Mouse (Mus musculus): ENCODE measurements at regions not wholly inside any gene's neighbourhood (a gene's known extent, or its start where the extent isn't known, plus 50 kb on each side); places are given as distances from the start of the nearest gene placed in this dataset.
"Not testable (repeated sequence)": the region's sequence is repeated elsewhere in the genome, so short reads cannot be mapped to it uniquely, and the experiment has no call there.

DNA sequence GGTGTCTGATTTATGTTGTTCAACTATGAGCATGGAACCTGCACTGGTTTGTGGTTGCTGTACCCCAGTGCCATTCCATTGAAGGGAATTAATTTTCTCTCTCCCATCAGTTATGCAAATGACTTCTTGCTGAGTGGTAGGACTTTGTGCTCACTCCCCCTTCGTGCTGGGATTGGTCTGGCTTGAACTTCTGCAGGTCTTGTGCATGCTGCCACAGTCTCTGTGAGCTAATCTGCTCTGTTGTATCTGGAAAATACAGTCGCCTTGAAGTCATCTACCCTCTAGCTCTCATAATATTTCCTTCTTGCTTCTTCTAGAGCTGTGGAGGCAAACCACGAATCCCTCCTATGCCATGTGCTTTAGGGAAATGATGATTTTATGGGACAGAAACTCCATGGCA lies 243.6 kb upstream of the Dpp6 start:
- DNase-seq (ENCODE audit: low read depth, low spot score), result no peak

DNA sequence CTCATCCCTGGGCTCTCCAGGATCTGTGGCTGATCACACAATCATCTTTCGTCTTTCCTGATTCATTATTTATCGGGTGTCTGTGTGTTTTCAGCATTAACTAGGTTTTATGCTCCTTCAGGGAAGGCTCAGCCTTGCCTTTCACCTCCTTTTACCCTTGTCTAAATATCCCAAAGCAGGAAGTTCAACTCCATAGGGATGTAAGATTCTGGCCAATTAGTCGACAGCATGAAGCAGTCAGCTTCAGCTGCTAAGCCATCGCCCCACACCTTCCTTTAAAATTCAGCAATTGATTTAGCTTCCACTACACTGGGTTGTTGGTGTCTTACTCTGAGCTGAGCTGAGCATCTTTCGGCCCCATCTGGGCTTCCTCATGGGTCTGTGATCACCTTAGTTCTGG lies 230.9 kb upstream of the Dpp6 start:
- no peak for DNase-seq (ENCODE audit: low read depth, low spot score)

DNA sequence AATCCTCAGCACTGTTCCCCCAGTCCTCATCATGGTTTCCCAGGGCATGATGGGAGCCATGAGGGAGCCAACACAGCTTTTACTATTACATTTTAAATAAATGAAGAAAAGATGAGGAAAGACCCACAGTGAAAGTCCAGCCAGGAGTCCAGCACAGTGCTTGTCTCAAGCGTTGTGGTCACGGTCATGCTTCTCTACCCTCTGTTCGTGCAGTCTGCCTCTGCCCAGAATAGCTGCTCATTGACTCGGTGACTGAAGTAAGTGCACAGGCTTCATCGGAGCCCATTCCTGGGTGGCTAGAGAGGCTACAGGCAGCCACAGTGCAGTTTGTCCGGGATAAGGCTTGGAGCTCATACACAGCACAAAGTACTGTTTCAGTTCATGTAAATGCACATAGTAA lies 226.1 kb upstream of the Dpp6 start:
- DNase-seq (ENCODE audit: low read depth, low spot score), result no peak

DNA sequence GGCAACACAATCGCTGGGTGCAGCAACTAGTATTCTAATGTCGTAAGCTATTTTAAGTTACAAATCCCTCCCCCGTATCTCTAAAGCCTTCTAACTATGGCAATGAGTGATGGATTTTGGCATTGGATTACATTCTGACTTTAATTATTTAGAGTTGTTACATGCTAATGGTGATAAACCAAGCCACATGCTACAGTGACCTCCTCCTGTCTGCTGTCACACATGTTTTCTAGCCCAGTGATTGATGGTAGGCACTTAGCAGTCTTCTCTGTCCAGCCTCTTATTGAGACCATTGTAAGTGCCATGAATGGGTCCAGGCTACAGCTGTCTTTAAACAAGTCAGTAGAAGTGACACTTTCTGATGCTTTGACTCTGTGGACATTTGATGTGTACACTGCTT lies 224.7 kb upstream of the Dpp6 start:
- no peak for DNase-seq (ENCODE audit: low read depth, low spot score)

DNA sequence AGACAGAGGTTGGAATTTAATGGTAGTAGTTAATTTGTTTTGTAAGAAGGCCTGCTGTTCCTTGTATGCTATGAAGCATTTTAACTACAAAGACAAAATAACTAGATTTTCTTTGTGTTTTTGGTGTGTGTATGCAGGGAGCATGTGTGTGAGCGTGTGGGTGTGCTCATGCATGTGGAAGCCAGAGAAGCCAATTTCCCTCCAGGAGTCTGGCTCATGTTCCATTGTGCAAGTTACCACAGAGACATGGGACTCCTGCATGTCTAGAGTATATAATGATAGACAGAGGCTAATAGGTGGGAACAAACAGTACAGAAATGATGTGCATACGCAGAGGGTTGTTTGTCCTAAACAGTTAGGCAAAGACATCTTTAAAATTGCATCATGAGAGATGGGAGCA lies 219.0 kb upstream of the Dpp6 start:
- no peak for DNase-seq (ENCODE audit: low read depth, low spot score)

DNA sequence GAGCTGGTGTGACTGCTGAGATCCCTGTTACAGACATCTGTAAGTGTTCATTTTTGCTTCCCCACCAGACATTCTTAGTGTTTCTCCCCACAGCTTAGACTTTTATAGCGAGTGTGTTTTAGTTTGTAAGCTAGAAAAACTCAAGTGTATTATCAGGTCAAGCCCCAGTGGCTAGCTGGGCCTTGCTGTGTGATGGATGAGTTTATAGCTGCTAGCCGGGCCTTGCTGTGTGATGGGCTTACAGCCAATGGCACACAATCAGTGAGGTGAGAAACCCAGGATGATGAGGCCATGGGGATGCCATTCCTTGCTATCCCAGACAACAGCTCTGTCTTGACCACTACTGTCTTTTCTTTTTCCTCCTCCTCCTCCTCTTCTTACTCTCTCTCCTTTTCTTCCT lies 197.7 kb upstream of the Dpp6 start:
- DNase-seq (ENCODE audit: low read depth, low spot score), result no peak

DNA sequence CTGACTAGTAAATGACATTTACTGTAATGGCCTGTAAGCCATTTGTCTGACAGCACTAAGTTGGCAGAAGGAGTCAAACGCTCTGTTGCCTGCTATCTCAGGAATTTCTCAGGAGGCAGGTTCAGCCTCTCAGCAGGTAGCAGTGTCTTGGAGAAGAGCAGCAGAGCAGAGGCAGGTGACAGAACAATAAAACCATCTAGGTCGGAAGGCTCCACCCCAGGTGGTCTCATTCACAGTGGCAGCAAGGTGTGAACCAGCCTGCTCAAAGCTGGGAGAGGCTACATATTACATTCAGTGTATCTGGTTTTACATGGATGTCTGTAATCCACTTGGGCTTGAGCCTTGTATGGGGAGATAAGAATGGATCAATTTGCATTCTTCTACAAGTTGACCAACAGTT lies 194.9 kb upstream of the Dpp6 start:
- DNase-seq (ENCODE audit: low read depth, low spot score), result no peak

DNA sequence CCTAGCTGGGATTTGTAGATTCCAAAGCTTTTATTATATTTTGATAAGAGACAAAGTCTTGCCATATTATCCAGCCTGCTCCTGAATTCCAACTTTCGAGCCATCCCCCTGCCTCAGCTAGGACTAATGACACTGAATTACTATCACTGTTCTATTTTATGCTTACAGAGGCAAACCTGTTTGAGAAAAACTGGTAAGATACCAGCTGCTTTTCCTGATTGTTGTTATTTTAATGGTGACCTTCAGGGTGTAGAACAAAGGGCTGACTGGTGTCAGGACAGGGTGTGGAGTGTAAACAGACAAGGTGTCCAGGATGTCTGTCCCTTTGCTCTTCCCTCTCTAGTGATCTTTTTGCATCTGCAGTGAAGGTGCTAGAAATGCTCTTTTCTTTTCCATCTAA lies 145.5 kb upstream of the Dpp6 start:
- DNase-seq (ENCODE audit: low read depth, low spot score), result no peak

DNA sequence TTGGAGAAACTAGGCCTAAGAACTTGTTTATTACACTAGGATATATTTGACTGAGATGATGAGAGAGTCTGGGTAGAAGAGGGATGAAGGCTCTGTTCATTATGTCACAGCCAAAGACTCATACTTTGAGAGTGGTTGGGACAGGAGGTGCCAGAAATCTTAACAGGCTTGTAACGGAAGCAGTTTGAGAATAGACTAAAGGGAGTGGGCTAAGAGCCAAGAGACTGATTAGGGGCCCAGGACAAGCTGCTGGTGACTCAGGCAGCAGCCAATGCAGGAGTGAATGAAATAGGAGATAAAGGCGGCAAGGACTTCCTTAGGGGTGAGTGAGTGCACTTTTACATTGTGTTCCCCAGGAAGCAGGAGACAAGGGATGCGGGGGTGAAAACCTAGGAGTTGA lies 127.2 kb upstream of the Dpp6 start:
- DNase-seq (ENCODE audit: low read depth, low spot score), result no peak

DNA sequence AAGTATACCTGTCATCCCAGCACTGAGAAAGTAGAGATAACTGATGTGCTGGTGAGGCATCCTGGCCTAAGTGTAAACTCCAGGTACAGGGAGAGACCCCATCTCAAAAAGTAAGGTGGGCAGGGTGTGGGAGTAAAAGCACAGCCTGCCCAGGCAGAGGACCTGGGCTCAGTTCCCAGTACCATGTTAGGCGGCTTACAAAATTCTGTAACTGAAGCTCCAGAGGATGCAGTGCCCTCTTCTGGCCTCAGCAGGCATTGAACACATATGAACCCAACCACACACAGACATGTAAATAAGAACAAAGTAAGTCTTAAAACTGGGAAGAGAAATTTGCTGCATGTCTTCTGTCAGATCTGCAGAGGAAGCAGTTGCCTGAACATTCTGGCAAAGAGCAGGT lies 125.9 kb upstream of the Dpp6 start:
- DNase-seq (ENCODE audit: low read depth, low spot score), result no peak

DNA sequence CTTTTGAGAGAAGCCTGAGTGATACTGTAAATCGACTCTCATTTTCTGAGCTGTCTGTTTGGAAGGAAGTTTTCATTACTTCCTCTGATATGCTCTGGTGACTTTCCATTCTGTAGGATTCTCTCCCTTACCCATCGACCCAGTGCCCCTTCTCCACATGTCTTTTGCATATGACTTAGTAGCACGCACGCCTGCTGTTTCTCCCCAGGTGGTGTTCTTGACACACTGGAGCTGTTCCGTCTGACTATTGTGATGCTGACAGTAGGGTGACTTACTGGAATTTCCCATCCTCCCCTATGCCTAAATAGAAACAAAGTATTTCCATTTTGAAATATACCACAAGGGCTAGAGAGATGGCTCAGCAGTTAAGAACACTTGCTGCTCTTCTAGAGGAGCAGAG lies 125.0 kb upstream of the Dpp6 start:
- DNase-seq (ENCODE audit: low read depth, low spot score), result no peak

DNA sequence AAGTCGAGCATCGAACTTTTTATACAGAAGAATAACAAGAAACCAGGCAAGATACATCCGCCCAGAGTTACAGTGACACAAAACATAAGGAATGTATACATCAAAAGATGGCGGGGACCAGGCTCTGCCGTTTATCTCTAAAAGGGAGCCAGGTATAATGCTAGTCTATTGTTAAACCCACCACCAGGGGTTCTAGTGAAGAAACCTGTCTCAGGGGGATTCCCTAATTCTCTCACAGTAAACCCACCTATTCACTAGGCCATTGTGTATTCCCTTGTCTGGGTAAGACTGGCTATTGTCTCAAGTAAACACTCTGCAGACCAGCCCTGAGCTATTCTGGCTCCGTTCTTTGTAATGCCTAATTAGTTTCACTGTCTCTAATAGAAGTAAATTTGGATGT lies 113.4 kb upstream of the Dpp6 start:
- not testable (repeated sequence) for DNase-seq (ENCODE audit: low read depth, low spot score)

DNA sequence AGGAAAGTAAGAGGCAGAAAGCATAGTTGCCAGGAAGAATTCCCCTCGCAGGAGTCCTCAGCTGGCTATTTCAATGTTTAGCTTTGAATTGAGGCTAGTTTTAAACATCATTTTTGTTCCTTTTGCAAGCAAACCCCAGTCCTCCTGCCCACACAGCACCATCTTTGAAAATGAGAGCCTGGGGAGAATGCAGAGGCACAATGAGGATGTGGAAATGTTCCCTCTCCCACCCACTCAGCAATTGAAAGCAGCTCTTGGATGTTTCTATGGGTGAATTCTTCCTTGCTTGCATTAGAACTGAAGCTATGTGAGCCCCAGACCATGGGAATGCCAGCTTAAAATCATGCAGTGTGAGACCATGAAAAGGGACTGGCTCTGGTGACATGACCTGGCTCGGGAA lies 109.3 kb upstream of the Dpp6 start:
- peak; percentile 67 for DNase-seq (ENCODE audit: low read depth, low spot score)

DNA sequence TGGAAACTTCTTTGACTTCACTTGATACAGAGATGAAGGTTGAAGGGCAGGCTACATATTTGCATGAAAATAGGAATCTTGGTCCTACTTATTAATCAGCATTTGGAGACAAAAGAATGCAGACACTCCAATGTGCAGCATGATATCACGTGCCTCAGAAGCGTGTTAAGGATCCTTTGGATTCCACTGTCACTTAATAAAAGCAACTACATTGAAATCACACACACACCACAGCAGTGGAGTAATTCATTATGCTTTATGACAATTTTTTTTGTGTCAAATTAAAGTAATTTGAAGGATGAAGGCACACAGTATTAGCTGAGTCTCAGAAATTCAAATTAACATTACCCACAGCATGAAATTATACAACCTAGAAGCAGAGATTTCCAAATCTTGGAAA lies 92.5 kb upstream of the Dpp6 start:
- no peak for DNase-seq (ENCODE audit: low read depth, low spot score)

DNA sequence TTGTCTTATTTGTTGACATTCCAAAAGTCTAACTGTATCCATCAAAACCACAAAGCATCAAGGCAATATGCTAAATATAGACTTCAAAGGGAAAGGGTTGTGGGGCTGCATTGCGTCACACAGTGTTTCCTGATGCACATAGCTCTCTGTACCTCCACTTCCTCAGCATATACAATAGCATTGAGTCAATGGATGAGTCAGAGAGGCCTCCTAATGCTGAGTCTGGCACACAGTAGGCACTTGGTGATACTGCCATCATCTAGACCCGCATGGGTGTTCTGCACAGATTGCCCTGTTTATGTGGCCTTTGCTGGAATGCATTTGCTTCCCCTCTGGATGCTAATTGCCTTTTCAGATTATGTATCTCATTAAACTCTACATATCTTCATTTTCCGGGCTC lies 91.0 kb upstream of the Dpp6 start:
- no peak for DNase-seq (ENCODE audit: low read depth, low spot score)

DNA sequence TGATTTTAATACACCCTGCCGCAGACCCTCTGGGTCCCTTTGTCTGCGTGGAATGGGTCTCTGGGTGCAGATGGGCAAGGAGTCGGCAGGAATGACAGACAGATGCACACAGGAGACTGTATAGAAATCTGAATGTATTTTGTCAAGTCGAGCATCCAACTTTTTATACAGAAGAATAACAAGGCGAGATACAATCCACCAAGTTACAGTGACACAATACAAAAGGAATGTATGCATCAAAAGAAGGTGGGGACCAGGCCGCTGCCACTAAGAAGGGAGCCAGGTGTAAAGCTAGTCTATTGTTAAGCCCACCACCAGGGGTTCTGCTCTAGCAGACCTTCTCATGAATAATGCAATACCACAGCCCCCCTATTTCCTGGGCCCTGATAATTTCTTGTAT lies 65.8 kb upstream of the Dpp6 start:
- not testable (repeated sequence) for DNase-seq (ENCODE audit: low read depth, low spot score)

DNA sequence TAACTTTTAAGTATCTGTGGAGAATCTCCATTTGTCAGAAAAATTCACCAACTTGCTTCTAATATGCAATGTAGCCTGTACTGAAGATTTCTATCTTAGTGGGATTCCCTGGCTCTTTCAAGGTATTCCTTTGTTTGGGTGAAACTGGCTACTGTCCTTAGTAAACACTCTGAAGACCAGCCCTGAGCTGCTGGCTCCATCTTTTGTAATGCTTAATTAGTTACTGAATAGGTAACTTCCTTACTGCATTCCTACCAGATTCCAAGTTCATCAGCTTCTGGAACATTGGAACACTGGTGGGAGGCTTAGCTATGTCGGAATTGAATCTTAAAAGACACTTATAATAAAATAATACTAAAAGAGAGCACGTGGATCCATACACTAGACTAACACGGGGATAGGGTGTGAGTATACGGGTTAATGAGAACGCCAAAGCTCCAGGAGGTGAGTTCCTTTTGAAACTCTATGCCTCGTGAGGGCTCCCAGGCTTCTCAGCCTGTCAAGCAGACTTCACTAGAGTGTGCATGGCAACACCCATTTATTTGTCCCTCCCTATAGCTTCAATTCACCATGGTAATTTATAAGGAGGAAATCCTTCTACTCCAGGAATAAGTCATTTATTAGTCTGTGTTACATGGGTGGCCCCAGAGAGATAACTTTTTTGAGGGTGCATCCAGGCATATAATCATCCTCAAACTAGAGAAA lies 65.2 kb upstream of the Dpp6 start:
- not testable (repeated sequence) for DNase-seq (ENCODE audit: low read depth, low spot score)

DNA sequence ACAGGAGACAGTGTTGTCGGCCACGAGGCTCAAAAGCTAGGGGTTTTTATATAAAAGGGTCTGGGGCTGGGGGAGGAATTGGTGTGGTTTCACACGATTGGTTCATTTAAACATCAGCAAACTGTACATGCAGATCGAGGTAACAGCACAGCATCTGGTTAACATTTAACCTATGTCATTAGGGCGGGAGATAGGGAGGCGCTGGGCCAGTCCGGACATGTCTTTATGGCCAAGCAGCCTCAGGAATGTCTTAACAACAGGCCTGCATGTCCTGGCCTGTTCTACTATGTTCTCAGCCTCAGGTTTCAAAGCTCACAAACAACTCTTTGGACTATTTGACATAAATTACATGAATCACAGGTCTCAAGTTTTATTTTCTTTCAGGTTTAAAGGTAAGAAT lies 62.9 kb upstream of the Dpp6 start:
- DNase-seq (ENCODE audit: low read depth, low spot score), result not testable (repeated sequence)
